In the genomic region with DNA sequence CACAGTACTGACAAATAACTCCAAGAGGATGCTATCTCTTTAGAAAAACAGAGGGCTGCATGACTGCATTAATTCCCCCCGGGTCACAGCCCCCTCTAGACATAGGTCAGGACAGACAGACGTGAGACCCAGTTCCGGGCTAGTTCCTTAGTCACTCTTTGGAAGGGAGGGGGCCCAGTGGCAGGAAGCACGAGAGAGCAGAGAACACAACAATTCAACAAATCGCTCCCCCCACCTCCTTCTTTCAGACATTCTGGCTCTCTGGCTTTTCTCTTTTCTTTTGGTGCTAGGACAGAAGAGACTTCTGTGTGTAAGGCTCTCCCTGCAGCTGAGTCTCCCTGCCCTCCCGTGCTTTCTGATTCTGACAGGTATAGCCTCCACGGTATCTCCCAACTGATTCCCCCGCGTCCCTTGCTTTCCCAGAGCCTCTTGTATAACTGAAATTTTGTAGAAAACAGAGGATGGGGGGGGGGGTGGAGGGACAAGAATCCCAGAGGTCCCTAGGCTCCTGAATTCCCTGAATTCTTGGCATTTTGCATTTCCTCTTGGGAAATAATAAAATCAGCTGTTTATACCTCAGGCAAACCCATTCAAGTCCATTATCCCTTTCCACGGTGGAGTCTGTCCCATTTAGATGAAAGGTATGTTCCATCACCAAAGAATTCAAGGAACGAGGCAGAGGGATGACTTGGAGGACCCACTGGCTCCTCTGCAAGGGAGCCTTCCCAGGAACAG, we compare ENCODE assay signal across 12 mouse cellular contexts. TPM values are rescaled to one million over a fixed set of nuclear protein-coding genes. Genes with fewer than 3 reads are reported as not detected.
DNase-seq lines count a peak whose midpoint lies in the region; ATAC-seq and TF ChIP-seq lines count a peak whose summit lies in the region.
"Had no signal": no experiment of that assay in that cellular context is flagged by ENCODE, and none has a peak within 500 bp of the region (broad histone marks: within the 10 kb centered on the region; RNA-seq: fewer than 3 reads in every experiment).

No protein-coding gene starts in this region.

- H3K4me3 ChIP-seq in forebrain, embryonic 12.5 days (replicated peaks), result no peak overlapping the region
- no peak overlapping the region for H3K4me3 ChIP-seq in forebrain, embryonic 11.5 days (ENCODE audit: low read depth, low read length)
- H3K4me3 ChIP-seq in layer of hippocampus, adult 2 months, result no peak overlapping the region
- H3K4me3 ChIP-seq in bone marrow macrophage, adult 2 months (ENCODE audit: insufficient read depth, low read length), result no peak overlapping the region
- no peak overlapping the region for H3K4me3 ChIP-seq in kidney, embryonic 14.5 days (ENCODE audit: low read length)
- H3K4me3 ChIP-seq: limb, embryonic 13.5 days; myocyte had no signal

- H3K4me2 ChIP-seq in forebrain, embryonic 12.5 days, result no peak overlapping the region
- H3K4me2 ChIP-seq in forebrain, embryonic 11.5 days (ENCODE audit: low read depth, low read length, severe bottlenecking), result no peak overlapping the region
- H3K4me2 ChIP-seq in kidney, embryonic 14.5 days (replicated peaks; ENCODE audit: low read depth, low read length), result no peak overlapping the region
- H3K4me2 ChIP-seq: limb, embryonic 13.5 days had no signal

- H3K9me3 ChIP-seq in forebrain, embryonic 12.5 days, result no peaks in the 10 kb centered on the region
- H3K9me3 ChIP-seq in forebrain, embryonic 11.5 days (ENCODE audit: control insufficient read depth, low read length), result no peaks in the 10 kb centered on the region
- no peaks in the 10 kb centered on the region for H3K9me3 ChIP-seq in kidney, embryonic 14.5 days (ENCODE audit: control insufficient read depth, low read length)
- H3K9me3 ChIP-seq: limb, embryonic 13.5 days had no signal

- no peak overlapping the region for H3K27ac ChIP-seq in forebrain, embryonic 12.5 days
- no peak overlapping the region for H3K27ac ChIP-seq in forebrain, embryonic 11.5 days (ENCODE audit: low read depth, low read length)
- H3K27ac ChIP-seq in layer of hippocampus, adult 2 months, result 0 out of 2 replicates have a peak overlapping the region, but pooled peaks have one; percentile 43
- H3K27ac ChIP-seq in bone marrow macrophage, adult 2 months (ENCODE audit: insufficient read depth, low read depth, low read length), result peak overlapping the region; percentile 55
- peak overlapping the region; percentile 37; the same call in 1 of the 2 replicates for H3K27ac ChIP-seq in kidney, embryonic 14.5 days (ENCODE audit: low read depth, low read length)

- 0 out of 2 replicates have a peak overlapping the region, but pooled peaks have one; percentile 2 for H3K9ac ChIP-seq in forebrain, embryonic 12.5 days
- no peak overlapping the region for H3K9ac ChIP-seq in forebrain, embryonic 11.5 days (ENCODE audit: low read length)
- H3K9ac ChIP-seq in kidney, embryonic 14.5 days (ENCODE audit: low read depth, low read length), result no peak overlapping the region

- ATAC-seq in forebrain, embryonic 12.5 days (ENCODE audit: low FRiP score), result no peak
- no peak for ATAC-seq in forebrain, embryonic 11.5 days (replicated peaks; ENCODE audit: low FRiP score)
- ATAC-seq in kidney, embryonic 14.5 days (ENCODE audit: low FRiP score, low TSS enrichment), result no peak

- WGBS in forebrain, embryonic 12.5 days, result 65% methylated on average over 11 of the region's 11 CpGs
- WGBS in forebrain, embryonic 11.5 days, result 67% methylated on average over 11 of the region's 11 CpGs
- 64% methylated on average over 11 of the region's 11 CpGs for WGBS in kidney, embryonic 14.5 days

- peaks cover 16% of the 10 kb centered on the region for H3K4me1 ChIP-seq in forebrain, embryonic 12.5 days
- peaks cover 3% of the 10 kb centered on the region for H3K4me1 ChIP-seq in forebrain, embryonic 11.5 days (replicated peaks; ENCODE audit: control insufficient read depth, insufficient read depth, low read length)
- H3K4me1 ChIP-seq in bone marrow macrophage, adult 2 months (ENCODE audit: control insufficient read depth, insufficient read depth, low read length), result peaks cover 43% of the 10 kb centered on the region
- peaks cover 23% of the 10 kb centered on the region for H3K4me1 ChIP-seq in kidney, embryonic 14.5 days (ENCODE audit: control insufficient read depth, insufficient read depth, low read length)

- no peaks in the 10 kb centered on the region for H3K36me3 ChIP-seq in forebrain, embryonic 12.5 days (replicated peaks)
- H3K36me3 ChIP-seq in forebrain, embryonic 11.5 days (ENCODE audit: control insufficient read depth, insufficient read depth, low read length), result no peaks in the 10 kb centered on the region
- 0 out of 2 replicates have a peak, but pooled peaks cover 3% of the 10 kb centered on the region for H3K36me3 ChIP-seq in kidney, embryonic 14.5 days (ENCODE audit: control insufficient read depth, insufficient read depth, low read length)
- H3K36me3 ChIP-seq: limb, embryonic 13.5 days had no signal

- no peaks in the 10 kb centered on the region for H3K27me3 ChIP-seq in forebrain, embryonic 12.5 days
- H3K27me3 ChIP-seq in forebrain, embryonic 11.5 days (ENCODE audit: control insufficient read depth, insufficient read depth, low read length), result no peaks in the 10 kb centered on the region
- H3K27me3 ChIP-seq in kidney, embryonic 14.5 days (ENCODE audit: control insufficient read depth, insufficient read depth, low read length), result no peaks in the 10 kb centered on the region
- H3K27me3 ChIP-seq: limb, embryonic 13.5 days had no signal

- TF ChIP-seq CTCF in layer of hippocampus, adult 2 months (conservative IDR thresholded peaks at IDR 0.05), result no peak
- no peak for TF ChIP-seq CTCF in bone marrow macrophage, adult 2 months (IDR thresholded peaks at IDR 0.05; ENCODE audit: low read depth, low read length)

- DNase-seq in forebrain, embryonic 11.5 days (ENCODE audit: low spot score), result no peak
- no peak for DNase-seq in layer of hippocampus, adult 2 months (ENCODE audit: low spot score in 2 of 2)
- no peak for DNase-seq in layer of hippocampus, adult 11-12 months (ENCODE audit: low spot score)
- no peak for DNase-seq in adrenal gland, adult 18-20 months (ENCODE audit: low spot score in 2 of 2)
- no peak for DNase-seq in right cerebral cortex, adult 18-20 months
- DNase-seq: B cell, adult 2 months; cerebellum, adult 9-11 months had no signal

- no peak for TF ChIP-seq POLR2A in bone marrow macrophage, adult 2 months (IDR thresholded peaks at IDR 0.05; ENCODE audit: borderline replicate concordance, low read depth, low read length)

RNA-seq across cellular contexts. Expression of a gene that starts 12.1 kb away (rescaled TPM):
- polyA plus RNA-seq in forebrain, embryonic 12.5 days (2016; fragmentation: Nextera tagmentation; extraction: Ambion mirVana), result 12.6 and 15.1 TPM in 2 replicates
- polyA plus RNA-seq in forebrain, embryonic 11.5 days (2014; fragmentation: Nextera tagmentation; extraction: Ambion mirVana), result 14.3 and 20.7 TPM in 2 replicates
- 1 to 10 TPM; 7.3 to 7.6 TPM for total RNA-seq in layer of hippocampus, adult 2 months (2021)
- 10.0 and 10.1 TPM in 2 replicates for polyA plus RNA-seq in bone marrow macrophage, adult 2 months (2012; ENCODE audit: insufficient read depth, insufficient read length, missing spikeins)
- 16.4 and 18.7 TPM in 2 replicates for polyA plus RNA-seq in kidney, embryonic 14.5 days (2014; fragmentation: Nextera tagmentation; extraction: Ambion mirVana)
- total RNA-seq in adrenal gland, adult 18-20 months (2021), result 10 to 100 TPM; 13.9 to 23.5 TPM

RNA-seq across cellular contexts. Expression of a gene that starts 12.2 kb away (rescaled TPM):
- polyA plus RNA-seq in forebrain, embryonic 12.5 days (2016; fragmentation: Nextera tagmentation; extraction: Ambion mirVana), result 36.8 and 38.1 TPM in 2 replicates
- polyA plus RNA-seq in forebrain, embryonic 11.5 days (2014; fragmentation: Nextera tagmentation; extraction: Ambion mirVana), result 37.8 and 41.1 TPM in 2 replicates
- 10 to 100 TPM; 15.8 to 16.5 TPM for total RNA-seq in layer of hippocampus, adult 2 months (2021)
- 31.1 and 40.5 TPM in 2 replicates for polyA plus RNA-seq in bone marrow macrophage, adult 2 months (2012; ENCODE audit: insufficient read depth, insufficient read length, missing spikeins)
- polyA plus RNA-seq in kidney, embryonic 14.5 days (2014; fragmentation: Nextera tagmentation; extraction: Ambion mirVana), result 63.4 and 63.8 TPM in 2 replicates
- 10 to 100 TPM; 26.5 to 36.7 TPM for total RNA-seq in adrenal gland, adult 18-20 months (2021)

Comparison
In these comparisons a context has a peak if more than half of its experiments do, and no peak if none do; other contexts are left out.
1. H3K27ac ChIP-seq: peak in layer of hippocampus, adult 2 months (single experiment), bone marrow macrophage, adult 2 months (single experiment) and kidney, embryonic 14.5 days (single experiment); none in forebrain, embryonic 12.5 days (single experiment) and forebrain, embryonic 11.5 days (single experiment).